Mouse (Mus musculus) hindbrain, embryonic 14.5 days (tissue): Measurements from ENCODE around the gene Castor1. TPM values are rescaled to one million over a fixed set of nuclear protein-coding genes. Genes with fewer than 3 reads are reported as not detected.

ENCODE experiments used
- ATAC-seq: fragments of 200-750 bp; cut with Nextera tagmentation; 2 replicates; pipeline ENCODE4 v1.8.0; 2017; ENCODE audit warnings: moderate number of reproducible peaks, mild to moderate bottlenecking, moderate TSS enrichment, moderate library complexity; ENCODE audit not compliant: low FRiP score
- DNase-seq: peaks from one replicate; pipeline ENCODE4 v3.0.0-alpha.2; 2015; ENCODE audit warnings: low spot score
- H3K27ac ChIP-seq: fragments of 300-500 bp; sonication (generic); 2 replicates; pipeline ENCODE4 v1.5.1; 2014; ENCODE audit warnings: mild to moderate bottlenecking, moderate library complexity
- H3K27me3 ChIP-seq: fragments of 300-500 bp; sonication (generic); 2 replicates; pipeline ENCODE4 v1.6.1; 2014; ENCODE audit warnings: mild to moderate bottlenecking, low read length, mixed read lengths; ENCODE audit not compliant: control insufficient read depth, insufficient read depth
- H3K36me3 ChIP-seq: fragments of 300-500 bp; sonication (generic); replicated peaks from 2 replicates; pipeline ENCODE4 v1.6.1; 2014; ENCODE audit not compliant: control insufficient read depth, insufficient read depth
- H3K4me1 ChIP-seq: fragments of 300-500 bp; sonication (generic); replicated peaks from 2 replicates; pipeline ENCODE4 v1.6.1; 2014; ENCODE audit warnings: antibody characterized with exemption, low read length, mixed read lengths; ENCODE audit not compliant: control insufficient read depth, insufficient read depth
- H3K4me2 ChIP-seq: fragments of 300-500 bp; sonication (generic); replicated peaks from 2 replicates; pipeline ENCODE4 v1.6.1; 2014; ENCODE audit warnings: mild to moderate bottlenecking, moderate library complexity
- H3K4me3 ChIP-seq: fragments of 300-500 bp; sonication (generic); replicated peaks from 2 replicates; pipeline ENCODE4 v1.5.1; 2014; ENCODE audit warnings: mild to moderate bottlenecking, low read length
- H3K9ac ChIP-seq: fragments of 300-500 bp; sonication (generic); 2 replicates; pipeline ENCODE4 v1.6.1; 2014
- H3K9me3 ChIP-seq: fragments of 300-500 bp; sonication (generic); 2 replicates; pipeline ENCODE4 v1.6.1; 2016; ENCODE audit warnings: low read length; ENCODE audit not compliant: control insufficient read depth
- WGBS: fragments of 180-500 bp; shearing (Covaris S2); extraction: QIAGEN DNeasy Blood & Tissue Kit; methylation state at CpG from one replicate; pipeline ENCODE4 v1.1.7; 2014; 5-methylcytosine and 5-hydroxymethylcytosine counted together
- polyA plus RNA-seq: library from polyadenylated mRNA; unstranded; fragments of >200 nt; fragmentation: Nextera tagmentation; extraction: Ambion mirVana; gene quantifications from 2 replicates; pipeline ENCODE4 v1.2.1, GENCODE M21; 2014

Gene Castor1
- polyA plus RNA-seq, 1 experiment from 2014 or later: 4.5 TPM

DNA sequence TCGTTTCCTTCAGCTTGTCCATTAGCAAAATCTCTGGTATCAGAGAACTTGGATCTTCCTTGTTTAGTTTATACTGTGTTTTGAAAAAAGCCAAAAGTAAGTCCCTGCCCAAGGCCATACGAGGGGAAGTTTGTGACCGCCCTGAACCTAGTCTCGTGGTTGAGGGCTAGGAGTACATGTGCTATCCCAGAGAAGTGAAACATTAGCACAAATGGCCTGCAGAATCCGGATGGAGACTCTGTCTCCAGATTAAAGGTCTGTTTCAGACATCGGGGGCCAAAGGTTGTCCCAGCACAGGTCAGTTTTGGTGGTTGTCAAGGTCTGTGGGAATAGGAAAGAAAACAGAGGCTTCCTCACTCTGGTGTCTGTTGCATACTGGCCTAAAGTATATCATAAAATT is 28.8 kb upstream of the Castor1 start:
- peaks cover 14% of the 10 kb centered on the region for H3K4me1 ChIP-seq
- H3K27ac ChIP-seq: no peak overlapping the region
- H3K4me2 ChIP-seq: no peak overlapping the region
- no peak overlapping the region for H3K4me3 ChIP-seq
- no peak for DNase-seq
- H3K36me3 ChIP-seq: no peaks in the 10 kb centered on the region; the same call in 1 of the 2 replicates
- H3K27me3 ChIP-seq: no peaks in the 10 kb centered on the region
- no peak overlapping the region for H3K9ac ChIP-seq
- no peak for ATAC-seq
- no peaks in the 10 kb centered on the region for H3K9me3 ChIP-seq
- WGBS: 92% methylated on average over 6 of the region's 6 CpGs

DNA sequence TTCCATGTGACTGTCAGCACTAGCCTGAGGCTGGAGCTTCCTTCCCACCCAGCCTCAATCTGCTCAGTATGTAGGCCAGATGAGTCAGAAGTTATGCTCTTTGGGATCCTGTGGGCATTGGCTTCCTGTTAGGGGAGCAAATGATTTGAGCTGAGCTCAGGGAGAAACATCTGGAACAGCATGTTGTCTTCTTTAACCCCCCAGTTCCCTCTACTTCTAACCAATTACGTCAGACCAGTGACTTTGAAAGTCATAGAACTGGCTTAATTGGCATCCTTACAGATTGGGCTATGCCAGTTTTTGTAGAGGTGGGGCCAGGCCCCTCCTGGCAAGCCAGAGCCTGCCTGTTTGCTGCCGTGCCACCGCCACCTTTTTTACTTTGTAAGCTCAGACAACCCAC is 27.3 kb upstream of the Castor1 start:
- no peak overlapping the region for H3K27ac ChIP-seq
- no peak for ATAC-seq
- WGBS: 79% methylated on average over 3 of the region's 3 CpGs
- H3K27me3 ChIP-seq: no peaks in the 10 kb centered on the region
- no peak for DNase-seq
- H3K4me2 ChIP-seq: no peak overlapping the region
- no peaks in the 10 kb centered on the region for H3K36me3 ChIP-seq
- no peak overlapping the region for H3K9ac ChIP-seq
- no peak overlapping the region for H3K4me3 ChIP-seq
- H3K9me3 ChIP-seq: no peaks in the 10 kb centered on the region
- H3K4me1 ChIP-seq: peaks cover 14% of the 10 kb centered on the region

- peaks cover 7% of the 10 kb centered on the region for H3K4me1 ChIP-seq
- H3K9me3 ChIP-seq: no peaks in the 10 kb centered on the region
- no peak overlapping the region for H3K4me3 ChIP-seq
- no peak overlapping the region for H3K9ac ChIP-seq
- no peaks in the 10 kb centered on the region for H3K27me3 ChIP-seq
- ATAC-seq (no peak), DNase-seq (no peak)
- no peak overlapping the region; the same call in 1 of the 2 replicates for H3K27ac ChIP-seq
- 90% methylated on average over 3 of the region's 3 CpGs for WGBS
- H3K36me3 ChIP-seq: no peaks in the 10 kb centered on the region
- H3K4me2 ChIP-seq: no peak overlapping the region
Measured at GRCm38 (mm10) chr11:4192757-4193156, 25.3 kb upstream of the Castor1 start.

DNA sequence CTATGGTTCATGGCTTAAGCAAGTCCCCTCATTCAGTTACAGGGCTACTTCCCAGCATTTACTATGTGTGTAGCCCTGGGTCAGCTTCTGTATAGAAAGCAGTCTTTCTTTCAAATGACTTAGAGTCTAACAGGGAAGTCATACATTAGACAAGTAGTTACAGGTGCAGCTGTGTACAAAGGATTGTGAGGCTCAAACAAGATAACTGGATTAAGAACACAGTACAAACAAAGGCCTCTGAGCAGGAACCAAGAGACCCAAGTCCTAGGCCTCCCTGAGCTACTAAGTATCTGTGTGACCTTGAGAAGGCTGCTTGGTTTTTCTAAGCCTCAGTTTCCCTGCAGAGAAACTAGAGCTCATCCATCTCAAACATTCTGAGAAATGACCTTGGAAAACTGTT is 24.6 kb upstream of the Castor1 start:
- no peaks in the 10 kb centered on the region for H3K36me3 ChIP-seq
- no peak overlapping the region for H3K4me3 ChIP-seq
- H3K9ac ChIP-seq: no peak overlapping the region
- no peak for DNase-seq
- no peaks in the 10 kb centered on the region for H3K9me3 ChIP-seq
- H3K4me2 ChIP-seq: no peak overlapping the region
- H3K27ac ChIP-seq: no peak overlapping the region
- no peak for ATAC-seq
- 0 out of 2 replicates have a peak, but pooled peaks cover under 1% of the 10 kb centered on the region for H3K4me1 ChIP-seq
- no peaks in the 10 kb centered on the region for H3K27me3 ChIP-seq

DNA sequence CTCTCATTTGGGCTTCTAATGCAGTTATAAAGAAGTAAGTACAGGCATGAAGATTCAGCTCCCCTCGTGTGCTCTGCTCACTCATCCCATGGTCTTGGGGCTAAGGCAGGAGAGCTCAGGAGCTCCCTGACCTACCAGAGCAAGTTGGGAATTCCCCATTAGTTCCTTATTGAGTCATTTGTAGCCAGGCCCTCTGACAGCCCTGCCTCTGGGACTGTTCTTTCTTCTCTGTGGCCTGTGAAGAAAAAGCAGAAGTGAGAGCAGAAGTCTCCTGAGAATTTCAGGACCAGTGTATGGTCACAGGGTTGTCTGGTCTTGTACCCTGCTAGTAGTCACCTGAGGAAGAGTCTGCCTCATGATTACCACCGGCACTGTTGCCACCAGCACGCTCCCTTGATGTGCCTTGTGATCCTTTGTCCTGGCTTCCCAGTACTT is 22.4 kb upstream of the Castor1 start:
- ATAC-seq (no peak), DNase-seq (no peak)
- no peak overlapping the region for H3K9ac ChIP-seq
- no peak overlapping the region for H3K4me2 ChIP-seq
- H3K27ac ChIP-seq: no peak overlapping the region
- H3K4me3 ChIP-seq: no peak overlapping the region
- no peaks in the 10 kb centered on the region for H3K36me3 ChIP-seq
- H3K27me3 ChIP-seq: no peaks in the 10 kb centered on the region
- H3K9me3 ChIP-seq: no peaks in the 10 kb centered on the region
- WGBS: 85% methylated on average over 3 of the region's 3 CpGs
- H3K4me1 ChIP-seq: no peaks in the 10 kb centered on the region

- H3K27ac ChIP-seq: no peak overlapping the region
- WGBS: 81% methylated on average over 8 of the region's 8 CpGs
- no peak overlapping the region for H3K4me2 ChIP-seq
- no peak overlapping the region for H3K4me3 ChIP-seq
- no peak overlapping the region for H3K9ac ChIP-seq
- no peak for DNase-seq
- H3K36me3 ChIP-seq: no peaks in the 10 kb centered on the region
- H3K9me3 ChIP-seq: no peaks in the 10 kb centered on the region
- no peaks in the 10 kb centered on the region for H3K27me3 ChIP-seq
- no peak for ATAC-seq
- H3K4me1 ChIP-seq: no peaks in the 10 kb centered on the region
Measured at GRCm38 (mm10) chr11:4196636-4197035, 21.4 kb upstream of the Castor1 start.

- no peaks in the 10 kb centered on the region for H3K9me3 ChIP-seq
- H3K27me3 ChIP-seq: no peaks in the 10 kb centered on the region
- H3K9ac ChIP-seq: no peak overlapping the region
- H3K4me2 ChIP-seq: no peak overlapping the region
- no peaks in the 10 kb centered on the region for H3K36me3 ChIP-seq
- DNase-seq: no peak
- H3K4me1 ChIP-seq: no peaks in the 10 kb centered on the region
- WGBS: 58% methylated on average over 1 of the region's 1 CpGs
- no peak overlapping the region for H3K27ac ChIP-seq
- no peak for ATAC-seq
- H3K4me3 ChIP-seq: no peak overlapping the region
Measured at GRCm38 (mm10) chr11:4197691-4198090, 20.3 kb upstream of the Castor1 start.

DNA sequence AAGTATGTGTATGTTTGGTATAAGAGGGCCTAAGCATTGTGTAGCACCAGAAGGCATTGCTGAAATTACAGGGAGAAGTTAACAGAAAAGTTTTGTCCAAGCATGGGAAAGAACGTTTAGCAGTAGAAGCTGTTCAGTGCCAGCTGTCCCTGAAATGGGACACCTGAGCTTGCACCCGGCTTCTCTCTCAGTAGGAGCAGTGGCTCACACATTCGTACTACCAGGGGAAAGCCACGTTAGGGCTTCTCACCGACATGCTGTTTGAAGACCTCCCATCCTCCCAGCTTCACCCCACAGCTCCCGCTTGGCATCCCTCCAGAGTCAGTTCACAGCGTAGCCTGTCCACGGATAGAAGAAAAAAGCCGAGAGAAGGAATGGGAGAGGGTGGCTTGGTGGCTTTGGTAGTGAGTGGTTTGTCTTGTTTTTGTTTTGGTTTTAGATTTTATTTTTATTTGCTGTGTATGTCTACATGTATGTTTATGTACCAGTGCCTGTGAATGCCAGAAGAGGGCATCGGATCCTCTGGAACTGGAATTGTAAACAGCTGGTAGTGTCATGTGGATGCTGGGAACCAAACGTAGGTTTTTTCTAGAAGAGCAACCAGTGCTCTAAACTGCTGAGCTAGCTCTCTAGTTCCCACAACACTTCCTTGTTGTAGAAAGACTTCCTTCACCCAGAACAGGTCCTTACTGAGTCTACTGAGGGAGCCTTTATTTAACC is 15.9 kb upstream of the Castor1 start:
- no peaks in the 10 kb centered on the region for H3K9me3 ChIP-seq
- no peak overlapping the region for H3K9ac ChIP-seq
- no peak for ATAC-seq
- no peaks in the 10 kb centered on the region for H3K27me3 ChIP-seq
- H3K4me3 ChIP-seq: no peak overlapping the region
- WGBS: 73% methylated on average over 11 of the region's 11 CpGs
- H3K36me3 ChIP-seq: peaks cover 1% of the 10 kb centered on the region; the same call in 1 of the 2 replicates
- DNase-seq: no peak
- H3K4me2 ChIP-seq: no peak overlapping the region
- no peak overlapping the region for H3K27ac ChIP-seq
- no peaks in the 10 kb centered on the region for H3K4me1 ChIP-seq

- H3K27me3 ChIP-seq: no peaks in the 10 kb centered on the region
- H3K36me3 ChIP-seq: peaks cover 6% of the 10 kb centered on the region; the same call in 1 of the 2 replicates
- H3K4me3 ChIP-seq: no peak overlapping the region
- ATAC-seq (no peak), DNase-seq (no peak)
- H3K4me1 ChIP-seq: no peaks in the 10 kb centered on the region
- H3K4me2 ChIP-seq: no peak overlapping the region
- 86% methylated on average over 12 of the region's 12 CpGs for WGBS
- no peak overlapping the region for H3K9ac ChIP-seq
- no peaks in the 10 kb centered on the region for H3K9me3 ChIP-seq
- H3K27ac ChIP-seq: no peak overlapping the region
Measured at GRCm38 (mm10) chr11:4202995-4203704, 14.9 kb upstream of the Castor1 start.
